Mouse (Mus musculus) cerebellum, adult 18-20 months (tissue): ENCODE data around the gene Pdcd4.
A peak's percentile ranks its signal among the peaks of the same experiment; 100 is the strongest.

Source experiments
- DNase-seq, 2 experiments: peaks; one replicate each; pipeline ENCODE4 v3.0.0; 2021

Pdcd4 gene

DNA sequence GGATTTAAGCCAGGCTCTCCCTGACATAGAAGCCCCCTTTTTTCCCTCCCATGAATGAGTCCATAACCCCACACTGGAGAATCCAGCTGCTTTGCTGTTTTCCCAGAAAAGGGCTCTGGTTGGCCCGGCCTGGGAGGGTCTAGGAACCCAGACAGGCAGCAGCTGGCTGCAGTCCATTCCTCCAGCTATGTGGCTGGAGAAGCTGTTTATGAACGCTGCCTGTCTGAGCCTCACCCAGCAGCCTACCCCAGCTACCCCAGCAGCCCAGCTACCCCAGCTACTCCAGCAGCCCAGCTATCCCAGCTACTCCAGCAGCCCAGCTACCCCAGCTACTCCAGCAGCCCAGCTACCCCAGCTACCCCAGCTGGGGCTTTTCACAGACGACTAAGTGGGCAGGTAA lies at the start of gene Pdcd4:
TSS of gene Pdcd4 (plus strand) at position 171 of the 400 bp plus-strand sequence.
- DNase-seq: no peak

DNA sequence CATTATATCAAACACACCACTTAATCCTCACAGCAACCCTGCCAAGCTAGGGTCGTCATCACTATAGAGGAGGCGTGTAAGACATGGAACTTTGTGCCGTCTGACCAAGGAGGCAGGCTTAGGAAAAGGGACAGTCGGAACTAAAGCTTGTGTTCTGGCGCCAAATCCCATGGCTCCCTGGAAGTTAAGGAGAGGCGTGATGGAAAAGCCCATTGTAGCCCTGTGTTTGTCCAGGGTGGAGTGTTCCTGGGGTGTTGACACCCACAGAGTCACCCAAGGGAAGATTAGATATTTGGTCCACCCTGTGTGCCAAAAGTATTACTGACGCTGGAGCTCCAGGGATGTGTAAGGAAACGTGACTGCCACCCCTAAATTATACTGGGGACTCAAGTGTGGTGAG lies 48.1 kb upstream of the Pdcd4 start:
- no peak for DNase-seq

DNA sequence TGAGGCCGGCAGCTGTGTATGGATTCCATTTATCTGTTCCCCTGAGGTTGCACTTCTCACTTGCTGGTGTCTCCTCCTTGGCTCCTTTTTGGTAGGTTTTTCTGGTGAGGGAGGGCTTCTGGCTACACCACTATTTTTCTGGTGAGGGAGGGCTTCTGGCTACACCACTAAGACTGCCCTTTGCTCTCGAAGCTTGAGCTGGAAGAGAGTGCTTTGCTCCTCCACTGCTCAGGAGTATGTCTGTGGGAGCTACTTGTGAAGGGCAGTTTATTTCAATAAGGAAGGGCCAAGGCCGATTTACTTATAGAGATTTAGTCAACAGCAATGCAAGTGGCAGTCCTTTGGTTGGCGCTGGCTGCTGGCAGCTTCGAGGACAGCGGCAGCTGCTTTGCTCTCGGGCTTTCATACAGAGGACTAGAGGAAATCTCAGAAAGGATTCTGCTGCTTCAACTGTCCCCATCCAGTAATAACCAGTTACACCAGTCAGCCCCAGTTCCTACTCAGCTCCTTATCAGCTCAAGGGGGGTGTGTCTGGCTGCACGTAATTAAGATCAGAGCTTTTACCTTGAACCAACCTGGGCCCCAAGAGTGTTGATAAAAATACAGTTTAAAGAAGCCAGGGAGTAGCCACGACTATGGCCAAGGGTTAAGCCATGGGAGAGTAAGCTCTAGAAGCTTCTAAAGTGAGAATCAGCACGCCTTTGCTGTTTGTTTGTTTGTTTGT lies 43.6 kb upstream of the Pdcd4 start:
- DNase-seq: no peak

DNA sequence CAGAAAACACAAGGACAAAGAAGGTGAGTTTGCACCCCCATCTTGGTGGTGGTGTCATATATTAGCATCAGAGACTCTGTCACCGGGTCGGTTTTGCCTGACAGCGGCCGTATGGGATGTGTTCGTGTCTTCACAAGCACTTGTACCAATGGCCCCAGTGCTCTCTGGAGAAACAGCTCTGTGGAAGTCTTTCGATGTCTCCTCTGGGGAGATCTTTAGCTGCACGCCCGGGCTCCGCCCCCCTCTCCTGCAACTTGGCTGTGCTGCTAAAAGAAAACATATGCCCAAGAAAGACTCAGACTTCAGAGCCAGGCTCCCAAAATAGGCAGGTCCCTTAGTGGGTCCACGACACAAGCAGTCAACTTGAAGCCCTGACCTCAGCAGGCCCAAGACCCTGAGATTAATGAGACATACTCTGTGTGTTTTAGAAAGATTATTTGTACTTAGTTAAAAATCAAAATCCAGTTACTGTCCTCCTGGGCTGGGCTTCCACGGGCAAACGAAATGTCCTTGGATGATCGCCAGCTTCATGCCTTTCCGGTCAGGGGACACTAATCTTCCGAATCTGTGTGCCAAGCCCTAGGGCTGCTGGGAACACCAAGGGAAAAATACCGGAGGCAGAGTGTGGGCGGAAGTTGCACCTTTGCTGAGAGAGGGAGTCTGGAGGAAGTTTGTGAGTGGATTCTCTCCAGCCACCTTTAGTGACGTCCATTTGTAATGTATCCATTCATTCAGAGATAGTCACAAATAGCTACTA lies 41.7 kb upstream of the Pdcd4 start:
- peak; percentile 59 to 66 for DNase-seq

DNA sequence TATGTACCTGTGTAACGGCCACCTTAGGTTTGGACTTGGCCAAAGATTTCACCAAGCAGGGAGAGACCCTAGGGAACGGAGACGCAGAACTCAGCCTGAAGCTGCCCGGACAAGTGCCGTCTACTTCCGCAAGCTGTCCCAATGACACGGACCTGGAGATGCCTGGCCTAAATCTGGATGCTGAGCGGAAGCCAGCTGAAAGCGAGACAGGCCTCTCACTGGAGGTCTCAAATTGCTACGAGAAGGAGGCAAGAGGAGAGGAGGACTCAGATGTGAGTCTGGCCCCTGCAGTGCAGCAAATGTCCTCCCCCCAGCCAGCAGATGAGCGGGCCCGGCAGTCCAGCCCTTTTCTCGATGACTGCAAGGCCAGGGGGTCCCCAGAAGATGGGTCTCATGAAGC lies 40.7 kb upstream of the Pdcd4 start:
- peak in 1 of 2 experiments; percentile 27 for DNase-seq

DNA sequence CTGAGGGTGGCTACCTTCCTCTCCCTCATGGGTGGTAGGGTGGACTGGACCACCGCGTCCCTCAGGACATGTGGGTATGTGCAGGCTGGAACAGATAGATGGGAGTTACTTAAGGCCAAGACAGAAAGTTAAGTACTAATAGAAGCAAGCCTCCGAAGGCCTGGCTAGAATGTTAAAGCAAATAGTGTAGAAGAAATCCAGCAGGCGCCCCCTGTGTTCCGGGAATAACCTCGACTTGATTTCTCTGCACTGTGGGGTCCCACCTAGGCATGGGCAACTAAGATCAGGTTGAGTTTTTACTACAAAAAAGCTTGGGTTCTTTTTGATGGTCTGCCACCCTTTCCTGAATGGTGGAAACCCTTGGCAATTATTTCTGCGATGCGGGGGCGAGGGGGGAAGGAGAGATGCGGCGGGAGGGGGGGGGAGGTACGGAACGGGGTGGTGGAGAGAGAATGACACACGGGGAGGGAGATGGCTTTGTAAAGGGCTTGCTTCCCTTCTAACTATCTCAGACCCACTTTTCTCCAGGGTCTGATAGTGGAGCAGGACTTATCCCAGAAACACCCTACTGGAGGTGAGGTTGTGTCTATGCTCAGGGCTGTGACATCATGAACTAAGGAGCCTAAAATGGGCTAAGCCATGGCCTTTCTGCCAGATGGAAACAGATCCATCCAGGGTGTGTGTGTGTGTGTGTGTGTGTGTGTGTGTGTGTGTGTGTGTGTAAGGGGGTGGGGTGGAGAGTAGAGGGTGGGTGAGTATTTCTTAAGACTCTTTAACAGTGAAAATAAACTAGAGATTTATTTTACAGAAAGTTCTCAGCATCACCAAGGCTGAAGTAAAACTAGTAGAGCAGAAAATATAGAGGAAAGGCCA lies 40.0 kb upstream of the Pdcd4 start:
- peak in 1 of 2 experiments; percentile 30 for DNase-seq

DNA sequence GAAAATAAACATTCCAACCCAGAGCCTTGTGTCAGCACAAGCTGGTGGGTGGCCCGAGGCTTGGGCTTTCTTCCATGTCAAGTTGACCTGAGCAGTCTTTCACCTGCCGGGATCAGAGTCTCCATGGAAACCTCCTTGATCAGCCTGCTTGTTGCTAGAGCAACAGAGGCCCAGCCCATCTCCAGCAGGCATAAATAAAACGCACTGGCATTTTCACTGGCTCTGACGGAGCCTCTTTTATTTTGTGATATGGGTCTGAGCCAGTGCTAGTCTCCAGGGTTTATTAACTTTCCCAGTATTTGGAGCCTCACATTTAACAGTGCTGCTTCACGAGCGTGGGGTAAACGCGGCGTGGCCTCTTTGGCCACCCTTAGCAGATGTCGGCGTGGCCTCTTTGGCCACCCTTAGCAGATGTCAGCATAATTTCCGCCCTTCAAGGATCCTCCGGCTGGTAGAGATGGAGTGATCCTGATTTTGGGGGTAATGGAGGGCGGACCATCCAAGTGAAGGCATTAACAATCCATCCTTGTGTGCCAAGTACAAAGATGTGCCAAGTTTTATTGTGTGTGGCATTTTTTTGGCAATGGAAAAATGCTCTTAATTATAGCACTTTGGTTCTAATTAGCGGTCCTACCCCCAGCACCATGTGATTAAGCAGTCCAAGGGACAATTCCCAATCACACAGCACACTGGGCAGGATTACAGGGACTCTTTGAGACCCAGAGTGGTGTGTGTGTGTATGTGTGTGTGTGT lies 39.2 kb upstream of the Pdcd4 start:
- peak; percentile 76 to 78 for DNase-seq

DNA sequence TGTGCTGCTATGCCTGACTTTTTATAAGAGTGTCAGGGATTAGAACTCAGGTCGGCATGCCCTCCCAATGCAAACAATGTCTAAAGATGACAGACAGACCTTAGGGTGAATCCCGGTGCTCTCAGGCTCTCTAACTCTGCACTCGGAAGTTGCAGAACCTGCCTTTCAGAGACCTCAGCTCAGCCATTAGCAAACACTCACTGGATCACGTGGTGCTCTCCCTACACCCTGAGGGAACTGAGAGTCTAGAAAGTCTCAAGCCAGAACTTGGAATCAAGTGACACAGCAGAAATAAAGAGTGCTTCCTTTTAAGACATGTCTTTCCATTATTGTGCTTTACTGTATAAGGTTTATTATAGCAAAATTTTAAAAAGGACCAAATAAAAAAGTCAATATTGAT lies 37.1 kb upstream of the Pdcd4 start:
- DNase-seq: no peak

DNA sequence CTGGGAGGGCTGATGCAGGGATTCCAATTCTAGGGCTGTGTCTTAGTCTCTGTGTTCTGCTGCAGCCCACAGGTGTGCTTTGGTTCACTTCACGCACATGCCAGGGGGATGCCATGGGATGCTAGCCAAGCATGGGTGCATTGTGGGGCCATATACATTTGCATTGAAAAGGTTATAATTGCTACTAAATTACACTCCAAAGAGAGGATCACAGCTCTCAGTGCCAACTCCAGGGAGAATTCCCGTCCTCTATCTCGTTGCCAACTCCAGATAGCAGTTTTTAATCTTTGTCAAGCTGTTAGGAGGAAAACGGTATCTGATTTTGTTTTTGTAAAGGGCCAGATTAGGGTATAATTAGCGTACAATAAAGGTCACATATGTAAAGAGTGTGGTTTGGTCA lies 36.2 kb upstream of the Pdcd4 start:
- DNase-seq: no peak

DNA sequence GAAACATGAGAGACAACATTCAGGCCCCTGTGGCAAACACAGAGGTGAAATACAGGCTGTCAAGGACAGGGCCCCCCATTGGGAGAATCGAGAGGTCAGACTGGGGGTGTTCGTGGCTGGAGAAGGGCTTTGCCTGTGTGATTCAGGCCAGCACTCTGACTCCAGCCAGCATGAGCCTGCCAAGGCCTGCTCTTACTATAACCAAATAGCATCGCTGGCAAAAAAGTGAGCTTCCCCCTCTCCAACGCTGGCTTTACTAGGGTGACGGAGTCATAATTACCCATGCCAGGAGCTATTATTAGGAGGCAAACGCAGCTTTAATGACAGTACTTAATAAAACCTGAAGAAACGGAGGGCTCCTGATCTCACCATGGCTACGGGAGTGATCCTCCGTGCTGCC lies 35.2 kb upstream of the Pdcd4 start:
- DNase-seq: no peak

DNA sequence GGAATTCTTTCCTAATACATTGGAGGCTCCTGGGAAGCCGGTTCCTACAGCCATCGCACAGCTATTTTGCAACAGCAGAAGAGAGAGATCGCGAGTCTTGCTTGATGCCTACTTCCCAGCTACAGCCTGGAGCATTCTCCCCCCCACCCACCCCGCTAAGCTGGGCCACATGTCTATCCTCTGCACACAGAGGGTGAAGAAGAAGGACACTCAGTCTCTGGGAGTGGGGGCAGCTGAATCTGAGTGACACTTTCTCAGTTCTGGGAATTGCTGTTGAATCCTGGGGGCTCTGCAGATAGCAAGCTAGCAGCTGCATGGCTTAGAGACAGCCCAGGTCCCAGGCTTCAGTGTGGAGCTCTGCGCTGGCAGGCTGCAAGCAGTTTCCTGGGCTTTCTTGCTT lies 34.1 kb upstream of the Pdcd4 start:
- DNase-seq: no peak

DNA sequence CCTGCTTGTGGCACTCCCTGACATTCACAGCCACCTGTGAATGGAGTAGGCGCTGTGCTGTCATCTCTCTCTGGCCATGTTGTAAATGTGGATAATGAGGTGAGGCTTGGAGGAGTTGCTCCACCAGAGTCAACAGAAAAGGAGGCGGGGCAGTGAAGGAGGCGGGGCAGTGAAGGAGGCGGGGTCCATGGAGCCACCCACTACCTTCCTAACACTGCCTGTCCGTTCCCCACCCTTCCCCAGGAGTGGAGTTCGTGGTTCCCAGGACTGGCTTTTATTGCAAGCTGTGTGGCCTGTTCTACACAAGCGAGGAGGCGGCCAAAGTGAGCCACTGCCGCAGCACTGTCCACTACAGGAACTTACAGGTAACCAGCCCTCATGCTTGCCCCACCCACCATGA lies 32.9 kb upstream of the Pdcd4 start:
- no peak for DNase-seq

DNA sequence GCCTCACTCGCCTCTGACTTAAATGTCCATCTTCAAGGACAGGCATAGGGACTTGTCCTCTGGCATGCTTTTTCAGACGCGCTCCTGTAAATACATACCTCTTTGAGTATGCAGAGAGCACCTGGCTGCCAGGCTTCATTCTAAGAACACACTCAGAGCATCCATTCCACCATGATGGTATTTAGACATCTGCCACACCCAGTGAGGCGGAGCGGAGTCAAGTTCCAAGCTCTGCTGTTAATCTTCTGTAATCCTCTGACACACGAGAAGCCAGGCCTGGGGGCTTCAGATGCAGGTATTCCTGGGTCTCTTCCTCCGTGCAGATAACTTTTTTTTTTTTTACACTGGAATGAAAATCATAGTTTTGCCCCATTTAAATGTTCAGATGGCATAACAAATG lies 32.4 kb upstream of the Pdcd4 start:
- no peak for DNase-seq

DNA sequence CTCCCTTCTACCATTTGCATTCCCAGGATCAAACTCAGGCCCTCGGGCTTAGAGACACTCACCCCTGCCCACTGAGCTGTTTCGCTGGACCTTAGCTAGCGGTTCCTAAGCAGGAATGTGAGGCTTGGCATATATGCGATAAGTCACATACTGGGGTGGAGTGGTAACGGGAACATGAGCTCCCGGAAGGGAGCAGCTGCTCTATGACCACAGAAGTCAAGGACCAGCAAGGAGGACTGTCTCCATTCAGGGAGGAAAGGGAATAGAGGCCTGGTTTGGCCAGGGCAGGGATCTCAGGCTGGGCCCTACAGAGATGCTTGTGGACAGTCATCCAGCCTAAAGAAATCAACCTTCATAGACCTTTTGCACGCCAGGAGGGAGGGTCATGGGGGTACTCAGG lies 30.7 kb upstream of the Pdcd4 start:
- DNase-seq: no peak

DNA sequence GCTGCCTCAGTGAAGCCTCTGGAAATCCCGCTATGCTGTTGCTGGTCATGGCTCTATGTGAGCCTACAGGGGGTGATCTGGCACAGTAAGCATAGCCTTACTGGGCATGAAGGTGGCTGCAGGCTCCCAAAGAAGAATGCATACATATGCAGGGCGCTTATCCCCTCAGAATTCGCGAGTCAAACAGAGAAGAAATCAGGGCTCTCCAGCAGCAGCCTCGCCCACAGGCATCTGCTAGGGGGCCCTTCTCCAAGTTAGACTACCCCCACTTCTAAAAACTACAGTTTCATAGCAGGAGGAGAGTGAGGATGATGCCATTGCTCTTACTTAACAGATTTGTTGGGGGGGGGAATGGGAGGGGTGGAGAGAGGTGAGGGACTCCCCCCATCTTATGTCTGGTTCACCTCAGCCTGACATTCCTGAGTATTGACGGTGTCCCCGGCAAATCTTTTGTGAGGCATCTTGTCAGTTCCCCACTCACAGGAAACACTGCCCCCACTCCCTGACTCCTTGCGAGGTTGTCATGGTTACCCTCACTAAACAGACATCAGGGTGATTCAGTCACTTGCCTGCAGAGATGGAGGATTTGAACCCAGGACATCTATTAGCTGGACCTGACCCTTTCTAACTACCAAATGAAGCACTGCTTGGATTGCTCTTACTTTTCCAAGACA lies 29.3 kb upstream of the Pdcd4 start:
- no peak for DNase-seq

DNA sequence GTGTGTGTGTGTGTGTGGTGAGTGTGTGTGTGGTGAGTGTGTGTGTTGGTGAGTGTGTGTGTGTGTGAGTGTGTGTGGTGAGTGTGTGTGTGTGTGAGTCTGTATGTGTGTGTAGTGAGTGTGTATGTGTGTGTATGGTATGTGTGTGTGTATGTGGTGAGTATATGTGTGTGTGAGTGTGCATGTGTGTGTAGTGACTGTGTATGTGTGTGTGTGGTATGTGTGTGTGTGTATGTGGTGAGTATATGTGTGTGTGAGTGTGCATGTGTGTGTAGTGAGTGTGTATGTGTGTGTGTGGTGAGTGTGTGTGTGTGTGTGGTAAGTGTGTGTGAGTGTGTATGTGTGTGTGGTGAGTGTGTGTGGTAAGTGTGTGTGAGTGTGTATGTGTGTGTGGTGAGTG lies 24.8 kb upstream of the Pdcd4 start:
- no peak for DNase-seq

DNA sequence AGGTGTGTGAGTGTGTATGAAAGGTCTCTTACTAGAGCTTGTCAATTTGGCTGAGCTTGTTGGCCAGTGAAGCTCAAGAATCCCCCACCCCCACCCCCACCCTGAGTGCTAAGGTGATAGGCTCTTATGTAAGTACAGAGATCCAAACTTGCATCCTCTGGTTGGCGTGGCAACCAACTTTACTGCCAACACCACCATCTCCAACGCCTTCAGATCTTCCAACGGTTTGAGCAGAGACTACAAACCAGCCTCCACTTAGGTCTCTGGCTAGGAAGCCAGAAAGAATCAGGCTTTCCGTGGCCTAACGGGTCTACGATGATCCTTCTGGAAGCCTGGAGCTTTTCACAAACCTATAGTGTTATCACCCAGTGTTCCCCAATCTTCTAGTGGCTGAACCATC lies 23.9 kb upstream of the Pdcd4 start:
- DNase-seq: no peak

DNA sequence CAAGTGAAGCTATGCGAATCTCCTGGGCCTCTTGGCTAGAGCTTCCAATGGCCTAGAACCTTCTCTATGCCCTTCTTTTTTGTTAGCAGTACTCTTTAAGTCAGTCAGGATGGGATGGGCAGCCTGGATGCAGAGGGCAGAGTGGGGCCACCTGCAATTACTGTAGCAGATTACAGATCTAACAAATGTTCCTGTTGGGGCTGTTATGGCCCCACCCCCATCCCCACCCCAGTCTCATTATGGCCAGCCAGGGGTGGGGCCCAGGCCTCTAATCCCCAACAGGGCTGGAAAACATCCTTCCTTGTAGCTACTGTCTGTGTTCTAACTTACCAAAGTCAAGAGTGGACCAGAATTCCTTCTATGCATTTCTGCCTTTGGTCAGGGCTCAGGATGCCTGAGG lies 23.2 kb upstream of the Pdcd4 start:
- no peak for DNase-seq

DNA sequence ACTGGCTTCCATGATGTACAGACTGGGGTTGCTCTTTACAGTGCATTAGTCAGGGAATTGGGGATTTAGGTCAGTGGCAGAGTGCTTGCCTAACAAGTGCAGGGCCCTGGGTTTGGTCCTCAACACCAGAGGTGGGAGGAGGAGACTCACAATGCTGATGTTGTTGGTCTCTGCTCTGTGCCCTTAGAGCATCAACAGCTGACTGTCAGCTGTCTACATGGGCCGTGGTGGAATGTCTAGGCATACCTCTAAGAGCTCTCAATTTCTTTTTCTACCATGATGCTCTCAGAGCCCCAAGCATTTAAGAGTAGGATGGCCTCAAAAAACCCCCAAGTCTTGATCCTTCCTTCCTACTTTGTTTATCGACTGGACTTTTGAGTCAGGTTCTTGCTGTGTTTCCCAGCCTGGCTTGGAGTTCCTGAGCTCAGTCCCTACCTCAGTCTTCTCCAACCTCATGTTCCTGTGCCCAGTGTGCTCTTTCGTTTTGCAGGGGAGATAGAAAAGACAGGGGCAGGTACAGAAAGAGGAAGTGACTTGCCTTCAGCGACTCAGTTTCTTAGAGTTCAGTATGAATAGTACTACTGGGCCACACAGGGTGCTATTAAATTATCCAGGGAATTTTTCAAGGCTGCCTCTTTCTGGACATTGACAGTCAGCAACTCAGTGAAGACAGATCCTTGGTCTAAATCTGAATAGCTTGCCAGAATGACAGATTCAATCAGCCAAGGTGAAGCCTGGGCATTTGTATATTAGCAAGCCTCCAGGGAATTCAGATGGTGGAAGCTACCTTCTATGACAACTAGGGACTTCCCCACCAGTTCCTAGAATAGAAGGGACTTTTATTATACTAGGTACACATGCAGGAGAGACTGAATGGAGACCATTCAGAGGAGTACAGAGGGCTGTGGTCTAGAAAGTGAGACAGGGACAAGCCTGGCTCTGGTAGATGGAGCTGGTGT lies 22.3 kb upstream of the Pdcd4 start:
- DNase-seq: no peak

DNA sequence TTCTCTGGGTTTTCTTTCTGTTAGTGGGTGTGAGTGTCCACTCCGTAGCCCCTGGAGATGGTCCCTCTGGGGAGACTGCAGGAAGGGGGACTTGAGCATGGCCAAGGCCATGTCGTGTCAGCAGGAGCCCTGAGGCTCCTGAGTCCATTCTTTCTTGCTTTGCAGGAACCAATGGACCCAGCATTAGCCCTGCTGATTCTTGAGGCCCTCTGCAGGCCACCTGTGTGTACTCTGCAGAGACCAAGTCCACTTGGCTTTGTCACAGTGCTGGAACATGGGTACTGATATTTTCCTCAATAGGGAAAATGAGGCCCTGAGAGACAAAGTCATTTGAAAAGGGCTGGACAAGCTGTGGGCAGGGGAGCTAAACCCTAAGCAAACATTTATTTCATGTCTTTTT lies 21.5 kb upstream of the Pdcd4 start:
- DNase-seq: no peak

DNA sequence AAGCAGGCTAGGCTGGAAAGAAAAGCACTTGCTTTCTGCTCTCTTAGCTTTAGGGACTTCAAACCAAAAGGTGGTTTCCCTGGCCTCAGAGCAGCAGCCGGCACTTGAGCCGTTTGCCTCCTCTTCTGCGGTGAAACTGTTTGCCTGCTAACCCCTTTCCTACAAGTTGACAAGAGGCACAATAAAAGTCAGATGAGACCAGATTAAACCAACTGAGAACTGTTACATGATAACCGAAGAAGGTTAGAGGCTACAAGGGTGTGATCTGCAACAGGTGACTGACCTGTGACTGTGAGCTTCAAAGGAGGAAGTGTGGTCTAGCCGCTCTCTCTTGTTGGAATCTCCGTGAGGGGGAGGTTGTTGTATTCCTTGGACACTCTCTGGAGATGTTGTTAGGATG lies 20.5 kb upstream of the Pdcd4 start:
- no peak for DNase-seq
